Mouse (Mus musculus): ENCODE data around the gene Insc.

The Insc gene

GRCm38 (mm10) chr7:114765273-114765672 is 21.8 kb downstream of the Insc start:
- no peak for DNase-seq

GRCm38 (mm10) chr7:114766523-114766922 is 23.0 kb downstream of the Insc start:
- no peak for DNase-seq

GRCm38 (mm10) chr7:114768516-114768915 is 25.0 kb downstream of the Insc start:
- no peak for DNase-seq

GRCm38 (mm10) chr7:114769041-114769440 is 25.5 kb downstream of the Insc start:
- DNase-seq, result no peak

GRCm38 (mm10) chr7:114770586-114770985 is 27.1 kb downstream of the Insc start:
- DNase-seq, result no peak

- DNase-seq, result no peak
These were observed 28.3 kb downstream of the Insc start for GRCm38 (mm10) chr7:114771801-114772200.

- DNase-seq, result no peak
These were observed 30.3 kb downstream of the Insc start for GRCm38 (mm10) chr7:114773781-114774180.

- DNase-seq, result no peak
These were observed 32.4 kb downstream of the Insc start for GRCm38 (mm10) chr7:114775856-114776255.

GRCm38 (mm10) chr7:114778156-114778770 is 34.8 kb downstream of the Insc start:
- DNase-seq, result no peak

GRCm38 (mm10) chr7:114779056-114779660 is 35.7 kb downstream of the Insc start:
- DNase-seq, result no peak

- no peak for DNase-seq
These were observed 39.8 kb downstream of the Insc start for GRCm38 (mm10) chr7:114783291-114783690.

GRCm38 (mm10) chr7:114791087-114791486 is 47.6 kb downstream of the Insc start:
- no peak for DNase-seq

- no peak for DNase-seq
These were observed 48.5 kb downstream of the Insc start for GRCm38 (mm10) chr7:114792026-114792425.

- no peak for DNase-seq
These were observed 50.9 kb downstream of the Insc start for GRCm38 (mm10) chr7:114794400-114794799.

- DNase-seq, result no peak
These were observed 59.1 kb downstream of the Insc start for GRCm38 (mm10) chr7:114802576-114802975.

GRCm38 (mm10) chr7:114805311-114805710 is 61.8 kb downstream of the Insc start:
- no peak for DNase-seq

GRCm38 (mm10) chr7:114807343-114807742 is 63.8 kb downstream of the Insc start:
- no peak for DNase-seq

- DNase-seq, result no peak
These were observed 64.8 kb downstream of the Insc start for GRCm38 (mm10) chr7:114808341-114808740.

GRCm38 (mm10) chr7:114817291-114817806 is 73.9 kb downstream of the Insc start:
- peak; percentile 55 for DNase-seq

GRCm38 (mm10) chr7:114817879-114818278 is 74.4 kb downstream of the Insc start:
- DNase-seq, result no peak

GRCm38 (mm10) chr7:114818351-114818750 is 74.9 kb downstream of the Insc start:
- DNase-seq, result no peak

GRCm38 (mm10) chr7:114818836-114819235 is 75.3 kb downstream of the Insc start:
- DNase-seq, result no peak

- DNase-seq, result no peak
These were observed 79.2 kb downstream of the Insc start for GRCm38 (mm10) chr7:114822736-114823135.

GRCm38 (mm10) chr7:114827360-114827759 is 83.9 kb downstream of the Insc start:
- no peak for DNase-seq

Data from cerebellum, adult 11-12 months (tissue).